Mouse (Mus musculus) Patski (cell line): ENCODE data around the gene Heatr1. TPM values are rescaled to one million over a fixed set of nuclear protein-coding genes. Genes with fewer than 3 reads are reported as not detected.

ENCODE experiments used
- ATAC-seq: fragments of 100-300 bp; one replicate; pipeline ENCODE4 v1.8.0; 2021
- CTCF ChIA-PET: fragments of 350-600 bp; sonication (Branson Sonifier 250); formaldehyde crosslinking; loops from one replicate; lab custom pipeline; 2022; ENCODE audit warnings: inconsistent platforms; lab: Charles Lee
- POLR2A ChIA-PET: fragments of 350-600 bp; sonication (Branson Sonifier 250); formaldehyde crosslinking; loops from one replicate; lab custom pipeline; 2022; ENCODE audit warnings: antibody characterized with exemption, inconsistent platforms; lab: Charles Lee
- DNase-seq: peaks from one replicate; pipeline ENCODE4 v3.0.0-alpha.2; 2011; ENCODE audit warnings: low read depth, low spot score
- H3K27me3 ChIP-seq: fragments of 371-371 bp; one replicate; pipeline ENCODE4 v1.5.1; 2021
- CTCF ChIP-seq: fragments of 100-300 bp; IDR thresholded peaks from one replicate; pipeline ENCODE4 v1.5.1; 2021
- in situ Hi-C: fragments of 300-500 bp; cut with MboI; formaldehyde crosslinking; loops from 3 replicates; pipeline ENCODE4 v1.11.1; 2018; ENCODE audit warnings: low pct_unique_long_range_greater_than_20kb, mixed read lengths
- polyA plus RNA-seq: library from polyadenylated mRNA; unstranded; gene quantifications from one replicate; pipeline ENCODE4 v1.2.3, GENCODE M21; 2021

Heatr1 gene
- polyA plus RNA-seq, 1 experiment from 2014 or later: 24.6 TPM

DNA sequence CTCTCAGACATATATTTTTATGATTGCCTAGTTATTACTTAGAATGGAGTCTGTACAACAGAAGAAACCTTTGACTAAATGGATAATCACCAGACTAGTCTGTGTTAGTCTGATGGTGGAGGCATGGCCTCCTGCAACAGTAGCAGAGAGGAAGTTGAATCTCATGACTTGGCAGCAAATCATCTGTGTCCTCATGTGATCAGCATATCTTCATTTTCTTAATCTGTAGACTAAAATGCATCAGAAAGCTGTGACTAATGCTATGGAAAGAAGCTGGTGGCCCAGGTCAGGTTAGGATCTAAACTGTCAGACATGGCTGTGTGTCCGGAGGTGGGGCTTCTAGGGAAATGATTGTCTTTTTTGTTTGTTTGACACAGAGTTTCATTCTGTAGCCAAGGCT, 73.7 kb downstream of the Heatr1 start:
- TF ChIP-seq CTCF: no peak
- no peak for DNase-seq

DNA sequence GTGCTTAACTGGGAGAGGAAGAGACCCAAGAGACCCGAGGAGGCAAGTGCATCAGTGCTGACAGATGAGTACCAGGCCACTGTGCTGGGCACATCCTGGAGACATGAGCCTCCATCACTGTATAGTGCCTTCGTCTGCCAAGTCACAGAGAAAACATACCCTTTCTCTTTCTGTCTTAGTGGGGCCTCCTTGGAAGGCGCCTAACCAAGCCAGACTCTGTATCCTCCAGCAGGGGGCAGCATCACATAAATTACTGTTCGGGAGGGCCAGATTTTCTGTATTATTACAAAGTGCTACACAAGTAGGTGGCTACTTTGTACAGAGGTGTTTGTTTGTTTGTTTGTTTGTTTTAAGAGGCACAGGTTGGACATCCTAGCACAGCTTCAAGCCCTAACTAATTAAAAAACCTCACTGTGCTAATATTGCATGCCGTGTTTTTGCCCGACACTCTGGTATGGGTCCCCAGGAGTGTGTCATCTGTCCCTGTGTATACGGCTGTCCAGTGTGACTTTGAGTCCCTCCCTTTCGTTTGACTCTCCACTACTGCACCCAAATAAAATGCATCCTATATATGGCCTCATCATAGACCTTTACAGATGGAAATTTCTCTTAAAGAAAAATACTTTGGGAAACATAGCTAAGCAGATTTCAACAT, 79.0 kb downstream of the Heatr1 start:
- peak; percentile 89 for TF ChIP-seq CTCF
- DNase-seq (no peak), ATAC-seq (peak; percentile 55)
- in situ Hi-C loops: no loop called here
- H3K27me3 ChIP-seq: peaks cover 6% of the 10 kb centered on the region
- ChIA-PET CTCF (interaction anchor here (0.7 to 3.6 kb wide), 16 partner anchors 10 to 206 kb away, joined by 3 to 36 read pairs (median 5); no protein-coding TSS in a partner anchor), POLR2A (no interaction called here)

More for the DNA sequence above, 73.7 kb downstream of the Heatr1 start:
- peak; percentile 58 for ATAC-seq
- ChIA-PET POLR2A (interaction anchor here (0.6 kb wide), 1 partner anchor 74 kb away, joined by 3 read pairs; no protein-coding TSS in a partner anchor), CTCF (interaction anchor here (1.2 to 1.4 kb wide), 3 partner anchors 34 to 70 kb away, joined by 3 to 6 read pairs (median 3); no protein-coding TSS in a partner anchor)
- H3K27me3 ChIP-seq: peaks cover 6% of the 10 kb centered on the region
- in situ Hi-C loops: loop anchor here (5.0 kb wide), 1 partner anchor 209 kb away; no protein-coding TSS in a partner anchor

DNA sequence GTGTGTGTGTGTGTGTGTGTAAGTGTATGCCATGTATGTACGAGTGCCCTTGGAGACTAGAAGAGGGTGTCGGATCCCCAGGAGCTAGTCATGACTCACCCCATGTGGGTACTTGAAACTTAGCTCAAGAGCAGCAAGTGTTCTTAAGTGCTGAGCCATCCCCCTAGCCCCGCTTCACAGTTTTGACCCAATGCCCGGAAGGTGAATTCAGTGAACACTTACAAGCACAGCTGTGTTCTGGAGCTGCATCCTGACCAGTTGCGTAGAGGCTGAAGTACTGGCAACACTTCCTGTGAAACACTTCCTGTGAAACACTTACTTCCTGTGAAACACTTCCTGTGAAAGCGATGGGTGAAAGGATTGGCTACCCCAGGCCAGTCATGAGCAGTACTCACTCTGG, 80.4 kb downstream of the Heatr1 start:
- ChIA-PET CTCF (interaction anchor here (0.9 to 3.6 kb wide), 11 partner anchors 12 to 205 kb away, joined by 3 to 36 read pairs (median 5); no protein-coding TSS in a partner anchor), POLR2A (no interaction called here)
- peaks cover 6% of the 10 kb centered on the region for H3K27me3 ChIP-seq
- in situ Hi-C loops: loop anchor here (5.0 to 25.0 kb wide), 2 partner anchors 67 to 887 kb away; no protein-coding TSS in a partner anchor
- TF ChIP-seq CTCF: no peak
- ATAC-seq (no peak), DNase-seq (no peak)

DNA sequence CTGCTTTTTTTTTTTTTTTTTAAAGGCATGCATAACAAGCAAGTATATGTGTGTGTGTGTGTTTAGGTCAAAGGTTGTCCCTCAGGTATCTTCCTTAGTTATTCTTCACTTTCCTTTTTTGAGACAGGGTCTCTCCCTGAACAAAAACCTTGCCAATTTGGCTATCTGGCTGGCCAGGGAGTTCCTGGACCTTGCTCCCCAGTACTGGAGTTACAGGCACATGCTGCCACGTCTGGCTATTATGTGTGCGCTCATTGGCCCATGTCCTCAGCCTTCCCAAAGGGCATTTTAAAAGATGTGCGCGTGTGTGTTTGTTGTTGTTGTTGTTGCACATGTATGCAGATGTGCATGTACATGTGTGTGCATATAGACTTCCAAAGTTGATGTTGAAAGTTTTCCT, 82.1 kb downstream of the Heatr1 start:
- POLR2A ChIA-PET: no interaction called here

DNA sequence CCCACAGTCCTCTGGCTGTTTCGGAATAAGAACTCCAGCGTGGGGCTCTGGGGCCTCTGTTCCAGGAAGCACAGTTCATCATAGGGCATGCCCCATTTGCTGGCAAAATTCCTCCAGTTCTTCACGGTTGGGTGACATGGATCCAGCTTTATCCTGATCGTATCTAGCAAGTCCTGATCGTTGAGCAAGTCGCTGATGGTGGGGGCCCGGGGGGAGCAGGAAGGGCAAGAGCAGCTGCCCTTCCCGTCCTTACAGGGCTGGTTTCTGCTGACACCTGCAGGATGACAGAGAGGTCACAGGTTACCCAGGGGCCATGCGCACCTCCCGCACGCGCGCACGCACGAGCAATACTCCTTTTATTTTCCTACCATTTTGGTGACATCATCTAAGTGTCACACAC, 83.5 kb downstream of the Heatr1 start:
- DNase-seq (no peak), ATAC-seq (no peak)
- TF ChIP-seq CTCF: no peak
- CTCF ChIA-PET: no interaction called here
- H3K27me3 ChIP-seq: no peaks in the 10 kb centered on the region
- POLR2A ChIA-PET: no interaction called here
- in situ Hi-C loops: loop anchor here (5.0 to 25.0 kb wide), 2 partner anchors 64 to 884 kb away; no protein-coding TSS in a partner anchor

More for the DNA sequence above, 82.1 kb downstream of the Heatr1 start:
- in situ Hi-C loops: loop anchor here (5.0 to 25.0 kb wide), 2 partner anchors 65 to 885 kb away; no protein-coding TSS in a partner anchor
- H3K27me3 ChIP-seq: no peaks in the 10 kb centered on the region
- TF ChIP-seq CTCF: no peak
- DNase-seq: no peak
- CTCF ChIA-PET: interaction anchor here (0.7 to 3.6 kb wide), 3 partner anchors 18 to 112 kb away, joined by 3 to 36 read pairs (median 3); no protein-coding TSS in a partner anchor
- no peak for ATAC-seq

DNA sequence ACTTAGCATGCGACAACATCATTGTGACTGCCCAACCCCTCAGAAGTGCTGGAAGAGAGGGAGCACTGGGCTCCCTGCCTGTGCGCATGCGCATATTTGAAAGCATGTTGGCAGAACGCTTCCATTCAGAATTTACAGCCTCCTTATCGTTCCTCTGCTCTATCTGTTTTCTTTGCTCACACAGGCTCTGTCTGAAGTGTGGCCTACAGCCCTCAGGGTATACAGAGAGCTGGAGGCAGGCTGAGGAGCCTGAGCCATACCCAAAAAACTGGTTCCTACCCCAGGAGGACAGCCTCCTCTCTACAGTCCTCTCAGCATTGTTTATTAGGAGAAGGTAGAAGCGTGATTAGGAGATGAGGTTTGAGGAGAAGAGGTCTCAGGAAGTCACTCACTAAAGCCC, 85.0 kb downstream of the Heatr1 start:
- no peak for ATAC-seq
- ChIA-PET POLR2A (no interaction called here), CTCF (no interaction called here)
- H3K27me3 ChIP-seq: no peaks in the 10 kb centered on the region
- no peak for TF ChIP-seq CTCF
- DNase-seq: no peak
- in situ Hi-C loops: loop anchor here (5.0 to 25.0 kb wide), 2 partner anchors 62 to 882 kb away; no protein-coding TSS in a partner anchor

DNA sequence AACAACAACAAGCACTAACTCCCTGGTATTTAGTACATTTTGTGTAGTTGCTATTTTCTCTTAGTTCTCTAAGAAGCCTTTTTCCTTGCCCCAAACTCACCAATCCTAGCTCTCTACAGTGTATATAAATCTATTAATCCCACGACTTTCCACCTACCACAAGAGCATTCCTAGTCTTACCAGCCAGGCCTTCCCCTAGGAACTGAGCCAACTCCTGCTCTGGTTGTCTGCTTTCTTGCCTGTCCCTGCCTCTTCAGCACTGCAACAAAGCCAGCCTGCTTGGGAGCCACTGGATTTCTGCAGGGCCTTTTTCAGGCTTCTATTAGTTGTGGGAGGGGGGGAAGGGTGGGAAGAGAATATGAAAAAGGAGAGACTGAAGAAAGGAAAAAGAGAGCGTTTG, 90.4 kb downstream of the Heatr1 start:
- ChIA-PET CTCF (no interaction called here), POLR2A (no interaction called here)
- DNase-seq: no peak
- TF ChIP-seq CTCF: no peak
- no peaks in the 10 kb centered on the region for H3K27me3 ChIP-seq
- in situ Hi-C loops: loop anchor here (25.0 kb wide), 1 partner anchor 877 kb away; no protein-coding TSS in a partner anchor
- ATAC-seq: peak; percentile 45

DNA sequence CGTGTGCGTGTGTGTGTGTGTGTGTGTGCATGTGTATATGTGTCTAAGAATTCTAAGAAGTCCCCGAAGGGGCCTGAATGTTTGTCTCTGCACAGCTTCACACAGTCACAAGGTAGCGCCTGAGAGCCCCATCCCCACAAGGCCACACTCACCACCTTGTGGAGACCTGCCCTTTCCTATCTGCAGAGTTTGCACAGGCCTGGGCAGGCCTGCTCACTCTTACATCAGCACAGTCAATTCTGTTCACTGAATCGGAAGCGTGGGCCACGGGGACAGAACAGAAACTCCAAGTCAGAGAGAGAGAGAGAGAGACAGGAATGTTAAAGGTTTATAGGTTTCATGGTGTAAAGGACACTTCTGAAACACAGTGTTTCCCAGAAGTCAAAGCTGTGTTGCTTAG, 90.8 kb downstream of the Heatr1 start:
- no peak for TF ChIP-seq CTCF
- no peak for ATAC-seq
- CTCF ChIA-PET: no interaction called here
- no peaks in the 10 kb centered on the region for H3K27me3 ChIP-seq
- POLR2A ChIA-PET: no interaction called here
- in situ Hi-C loops: loop anchor here (25.0 kb wide), 1 partner anchor 877 kb away; no protein-coding TSS in a partner anchor
- DNase-seq: no peak

Other genes with a start within 250 kb of the Heatr1 start
- gene Mtr, start 136.9 kb upstream of the Heatr1 start, polyA plus RNA-seq: 27.2 TPM
- gene Actn2, start 54.3 kb upstream of the Heatr1 start, polyA plus RNA-seq: 0.33 TPM
- 58.8 TPM for gene Lgals8, start 69.9 kb downstream of the Heatr1 start, polyA plus RNA-seq
- gene Edaradd, start 125.4 kb downstream of the Heatr1 start, polyA plus RNA-seq: not detected
- 7.1 TPM for gene Ero1lb, start 170.8 kb downstream of the Heatr1 start, polyA plus RNA-seq